Mouse (Mus musculus) heart, embryonic 16.5 days (tissue): ENCODE results near the gene Twist2. TPM values are rescaled to one million over a fixed set of nuclear protein-coding genes. Genes with fewer than 3 reads are reported as not detected.

Source experiments
- ATAC-seq: fragments of 200-750 bp; cut with Nextera tagmentation; replicated peaks from 2 replicates; pipeline ENCODE4 v1.8.0; 2017; ENCODE audit warnings: moderate number of reproducible peaks; ENCODE audit not compliant: insufficient read depth, low FRiP score; ENCODE audit errors: extremely low read depth
- H3K27ac ChIP-seq: fragments of 300-500 bp; sonication (generic); 2 replicates; pipeline ENCODE4 v1.5.1; 2014; ENCODE audit warnings: mild to moderate bottlenecking, low read length, control low read depth, moderate library complexity
- H3K27me3 ChIP-seq: fragments of 300-500 bp; sonication (generic); 2 replicates; pipeline ENCODE4 v1.6.1; 2014; ENCODE audit warnings: low read length, mixed read lengths; ENCODE audit not compliant: control insufficient read depth, insufficient read depth
- H3K36me3 ChIP-seq: fragments of 300-500 bp; sonication (generic); 2 replicates; pipeline ENCODE4 v1.6.1; 2014; ENCODE audit not compliant: control insufficient read depth, insufficient read depth
- H3K4me1 ChIP-seq: fragments of 300-500 bp; sonication (generic); 2 replicates; pipeline ENCODE4 v1.6.1; 2014; ENCODE audit warnings: low read length, mixed read lengths; ENCODE audit not compliant: control insufficient read depth, insufficient read depth
- H3K4me2 ChIP-seq: fragments of 300-500 bp; sonication (generic); 2 replicates; pipeline ENCODE4 v1.6.1; 2014; ENCODE audit warnings: low read depth, mild to moderate bottlenecking, control low read depth, low read length
- H3K4me3 ChIP-seq: fragments of 300-500 bp; sonication (generic); 2 replicates; pipeline ENCODE4 v1.5.1; 2014; ENCODE audit warnings: mild to moderate bottlenecking, control low read depth, low read length
- H3K9ac ChIP-seq: fragments of 300-500 bp; sonication (generic); 2 replicates; pipeline ENCODE4 v1.6.1; 2014; ENCODE audit warnings: low read length, control low read depth
- H3K9me3 ChIP-seq: fragments of 300-500 bp; sonication (generic); replicated peaks from 2 replicates; pipeline ENCODE4 v1.6.1; 2016; ENCODE audit warnings: low read length; ENCODE audit not compliant: control insufficient read depth
- WGBS: fragments of 180-500 bp; shearing (Covaris S2); extraction: QIAGEN DNeasy Blood & Tissue Kit; methylation state at CpG from one replicate; pipeline ENCODE4 v1.1.7; 2014; 5-methylcytosine and 5-hydroxymethylcytosine counted together
- polyA plus RNA-seq: library from polyadenylated mRNA; unstranded; fragments of >200 nt; fragmentation: Nextera tagmentation; extraction: Ambion mirVana; gene quantifications from 2 replicates; pipeline ENCODE4 v1.2.1, GENCODE M21; 2015

Twist2 gene
- polyA plus RNA-seq, 1 experiment from 2014 or later = 2.6 TPM

GRCm38 (mm10) chr1:91802406-91803121, 1.3 kb downstream of the Twist2 start:
- 10% methylated on average over 30 of the region's 30 CpGs for WGBS
- Histone ChIP-seq H3K4me2 (peak overlapping the region; percentile 86), H3K4me3 (peak overlapping the region; percentile 57), H3K36me3 (no peaks in the 10 kb centered on the region), H3K27ac (no peak overlapping the region), H3K9ac (peak overlapping the region; percentile 20; the same call in 1 of the 2 replicates), H3K4me1 (peaks cover 6% of the 10 kb centered on the region; the same call in 1 of the 2 replicates), H3K9me3 (no peaks in the 10 kb centered on the region), H3K27me3 (peaks cover 52% of the 10 kb centered on the region)
- no peak for ATAC-seq

GRCm38 (mm10) chr1:91803416-91803815, 2.2 kb downstream of the Twist2 start:
- peaks cover 6% of the 10 kb centered on the region; the same call in 1 of the 2 replicates for H3K4me1 ChIP-seq
- WGBS = 73% methylated on average over 6 of the region's 6 CpGs
- H3K9me3 ChIP-seq = no peaks in the 10 kb centered on the region
- no peak overlapping the region for H3K4me3 ChIP-seq
- H3K36me3 ChIP-seq = no peaks in the 10 kb centered on the region
- H3K4me2 ChIP-seq = no peak overlapping the region
- peaks cover 52% of the 10 kb centered on the region for H3K27me3 ChIP-seq
- H3K9ac ChIP-seq = no peak overlapping the region
- ATAC-seq = no peak
- H3K27ac ChIP-seq = no peak overlapping the region

DNA sequence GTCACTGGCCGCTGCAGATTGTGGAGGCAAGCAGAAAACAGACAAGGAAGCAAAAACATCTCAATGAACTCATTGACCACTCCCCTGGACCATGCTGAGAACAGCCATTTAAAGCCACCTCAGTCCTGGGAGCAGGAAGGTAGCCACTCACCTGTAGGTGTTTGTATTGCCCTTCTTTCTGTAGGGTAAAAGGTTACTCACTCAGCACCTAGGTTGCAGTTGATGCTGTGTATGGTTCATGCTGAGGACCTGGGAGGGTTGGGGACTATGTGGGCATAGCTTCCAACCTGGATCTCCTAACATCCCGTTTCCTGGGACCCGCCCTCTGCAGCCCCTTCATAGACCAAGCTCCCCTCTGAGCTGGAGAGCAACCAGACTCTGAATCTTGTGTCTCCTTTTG, 14.8 kb downstream of the Twist2 start:
- Histone ChIP-seq H3K9ac (no peak overlapping the region), H3K4me2 (no peak overlapping the region), H3K27me3 (no peaks in the 10 kb centered on the region), H3K4me3 (no peak overlapping the region), H3K27ac (no peak overlapping the region), H3K9me3 (no peaks in the 10 kb centered on the region), H3K36me3 (no peaks in the 10 kb centered on the region), H3K4me1 (no peaks in the 10 kb centered on the region)
- ATAC-seq = no peak
- WGBS = 67% methylated on average over 3 of the region's 3 CpGs

GRCm38 (mm10) chr1:91816571-91816970, 15.3 kb downstream of the Twist2 start:
- Histone ChIP-seq H3K27me3 (no peaks in the 10 kb centered on the region), H3K9me3 (no peaks in the 10 kb centered on the region), H3K36me3 (no peaks in the 10 kb centered on the region), H3K4me2 (no peak overlapping the region), H3K9ac (no peak overlapping the region), H3K27ac (no peak overlapping the region), H3K4me1 (no peaks in the 10 kb centered on the region), H3K4me3 (no peak overlapping the region)
- 36% methylated on average over 6 of the region's 6 CpGs for WGBS
- no peak for ATAC-seq

DNA sequence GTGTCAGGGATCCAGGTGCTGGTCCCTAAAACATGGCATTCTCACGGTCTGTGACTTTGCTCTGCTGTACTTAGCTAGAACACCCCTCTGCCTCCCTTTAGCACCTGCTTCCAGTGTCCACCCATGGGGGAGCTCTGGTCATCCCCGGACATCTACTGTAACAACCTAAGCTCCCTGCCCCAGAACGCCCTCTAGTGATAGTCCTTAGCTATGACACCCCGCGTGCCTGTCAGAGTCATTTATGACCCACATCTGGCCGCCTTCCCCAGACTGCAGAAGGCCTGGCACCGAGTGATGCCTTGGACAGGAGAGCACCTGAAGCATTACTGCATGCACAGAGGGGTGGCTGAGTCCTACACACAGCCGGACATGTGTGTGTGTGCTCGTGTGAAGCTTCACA, 18.0 kb downstream of the Twist2 start:
- Histone ChIP-seq H3K4me3 (no peak overlapping the region), H3K36me3 (no peaks in the 10 kb centered on the region), H3K9ac (no peak overlapping the region), H3K4me1 (no peaks in the 10 kb centered on the region), H3K27me3 (no peaks in the 10 kb centered on the region), H3K9me3 (no peaks in the 10 kb centered on the region), H3K27ac (no peak overlapping the region), H3K4me2 (no peak overlapping the region)
- ATAC-seq = no peak
- 63% methylated on average over 9 of the region's 9 CpGs for WGBS

DNA sequence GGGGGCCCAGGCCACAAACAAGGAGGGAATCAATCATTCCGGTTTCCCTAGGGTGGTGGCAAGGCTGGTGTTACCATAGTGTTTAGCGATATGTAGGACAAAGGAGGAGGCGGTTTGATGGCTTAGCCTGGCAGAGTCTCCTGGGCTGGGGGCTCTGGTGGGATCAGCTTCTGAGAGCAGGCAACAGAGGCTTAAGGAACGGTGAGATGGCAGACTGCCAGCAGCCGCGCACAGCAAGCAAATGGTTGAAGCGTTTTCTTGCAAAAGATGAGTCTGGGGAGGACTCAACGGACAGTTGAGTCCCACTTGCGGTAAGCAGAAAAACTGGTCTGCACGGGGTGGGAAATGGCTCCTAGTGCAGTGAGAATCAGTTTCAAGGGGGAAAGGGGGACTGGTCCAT, 19.3 kb downstream of the Twist2 start:
- 74% methylated on average over 10 of the region's 10 CpGs for WGBS
- Histone ChIP-seq H3K4me3 (no peak overlapping the region), H3K4me1 (0 out of 2 replicates have a peak, but pooled peaks cover 2% of the 10 kb centered on the region), H3K9me3 (no peaks in the 10 kb centered on the region), H3K36me3 (no peaks in the 10 kb centered on the region), H3K27ac (no peak overlapping the region), H3K27me3 (no peaks in the 10 kb centered on the region), H3K9ac (no peak overlapping the region), H3K4me2 (no peak overlapping the region)
- ATAC-seq = no peak

DNA sequence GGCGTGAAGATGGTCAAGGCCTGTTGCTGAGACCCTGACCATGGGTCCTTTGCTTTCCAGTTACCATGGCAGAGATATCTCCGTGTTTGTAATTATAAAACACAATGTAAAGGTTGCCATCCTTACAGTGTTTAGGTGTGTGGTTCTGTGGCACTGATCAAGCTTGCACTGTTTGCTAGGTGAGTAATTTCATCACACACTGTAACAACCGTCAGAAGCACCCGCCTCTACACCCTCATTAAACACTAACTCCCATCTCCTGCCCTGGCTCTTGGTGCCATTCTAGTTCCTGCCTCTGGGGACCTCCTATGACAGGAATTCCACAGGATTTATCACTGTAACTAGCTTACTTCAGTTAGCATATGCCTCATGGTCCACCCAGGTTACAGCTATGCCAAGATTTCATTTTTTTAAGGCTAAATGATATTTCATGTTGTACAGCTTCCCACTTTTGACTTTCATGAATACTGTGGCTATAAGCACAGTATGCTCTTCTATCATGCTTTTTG, 21.1 kb downstream of the Twist2 start:
- Histone ChIP-seq H3K4me2 (no peak overlapping the region), H3K9me3 (no peaks in the 10 kb centered on the region), H3K4me1 (peaks cover 2% of the 10 kb centered on the region; the same call in 1 of the 2 replicates), H3K4me3 (no peak overlapping the region), H3K36me3 (no peaks in the 10 kb centered on the region), H3K27me3 (no peaks in the 10 kb centered on the region), H3K27ac (no peak overlapping the region), H3K9ac (no peak overlapping the region)
- 81% methylated on average over 4 of the region's 4 CpGs for WGBS
- ATAC-seq = no peak

DNA sequence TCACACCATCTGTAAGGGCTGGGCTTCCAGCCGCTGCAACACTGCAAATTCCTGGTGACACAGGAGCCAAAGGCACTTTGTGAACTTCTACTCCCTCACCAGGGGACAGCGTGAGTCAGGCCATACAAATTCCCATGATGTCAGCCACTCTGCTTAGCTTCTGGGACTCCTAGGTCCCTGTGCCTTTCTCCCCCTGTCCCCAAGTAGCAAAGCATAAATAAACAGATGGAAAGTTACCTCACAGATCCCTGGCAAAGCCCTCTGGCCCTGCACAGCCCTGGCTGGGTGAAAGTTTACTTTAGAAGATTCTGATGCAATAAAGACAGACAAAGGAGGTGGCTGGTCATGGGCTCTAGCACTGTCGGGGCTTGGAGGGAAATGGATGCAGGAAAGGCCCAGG, 22.3 kb downstream of the Twist2 start:
- 27% methylated on average over 3 of the region's 3 CpGs for WGBS
- H3K4me3 ChIP-seq = no peak overlapping the region
- peaks cover 4% of the 10 kb centered on the region; the same call in 1 of the 2 replicates for H3K27me3 ChIP-seq
- H3K4me1 ChIP-seq = peaks cover 2% of the 10 kb centered on the region; the same call in 1 of the 2 replicates
- no peak overlapping the region for H3K4me2 ChIP-seq
- no peaks in the 10 kb centered on the region for H3K36me3 ChIP-seq
- H3K9me3 ChIP-seq = no peaks in the 10 kb centered on the region
- H3K9ac ChIP-seq = no peak overlapping the region
- ATAC-seq = peak; percentile 78
- no peak overlapping the region for H3K27ac ChIP-seq

DNA sequence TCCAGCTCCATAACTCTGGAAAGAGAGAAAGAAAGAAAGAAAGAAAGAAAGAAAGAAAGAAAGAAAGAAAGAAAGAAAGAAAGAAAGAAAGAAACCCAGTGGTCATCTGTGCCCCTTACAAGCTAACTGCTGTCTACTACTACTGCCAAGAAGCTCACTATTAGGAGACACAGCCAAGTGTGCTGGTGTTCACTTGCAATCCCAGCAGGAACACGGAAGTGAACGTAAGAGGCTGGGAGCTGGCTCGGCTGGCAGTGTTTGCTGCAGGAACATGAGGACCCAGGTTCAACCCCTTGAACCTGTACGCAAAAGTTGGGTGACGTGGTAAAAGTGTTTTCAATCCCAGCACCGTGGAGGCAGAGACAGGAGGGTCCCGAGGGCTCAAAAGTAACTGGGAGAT, 22.7 kb downstream of the Twist2 start:
- H3K27ac ChIP-seq = no peak overlapping the region
- H3K36me3 ChIP-seq = no peaks in the 10 kb centered on the region
- no peak overlapping the region for H3K9ac ChIP-seq
- no peak for ATAC-seq
- no peak overlapping the region for H3K4me3 ChIP-seq
- WGBS = 77% methylated on average over 7 of the region's 7 CpGs
- H3K9me3 ChIP-seq = no peaks in the 10 kb centered on the region
- H3K27me3 ChIP-seq = peaks cover 4% of the 10 kb centered on the region; the same call in 1 of the 2 replicates
- H3K4me2 ChIP-seq = no peak overlapping the region
- peaks cover 2% of the 10 kb centered on the region; the same call in 1 of the 2 replicates for H3K4me1 ChIP-seq
